Mouse (Mus musculus) limb, embryonic 14.5 days (tissue): ENCODE results near the gene Ankrd53. TPM values are rescaled to one million over a fixed set of nuclear protein-coding genes. Genes with fewer than 3 reads are reported as not detected.

Experiments used
- ATAC-seq: fragments of 200-750 bp; cut with Nextera tagmentation; 2 replicates; pipeline ENCODE4 v1.8.0; 2017; ENCODE audit warnings: low read depth, moderate number of reproducible peaks, moderate TSS enrichment; ENCODE audit not compliant: low FRiP score
- DNase-seq: peaks from one replicate; pipeline ENCODE4 v3.0.0-alpha.2; 2015; ENCODE audit warnings: low spot score
- H3K27ac ChIP-seq: fragments of 300-500 bp; sonication (generic); replicated peaks from 2 replicates; pipeline ENCODE4 v1.5.1; 2014; ENCODE audit warnings: low read depth, mild to moderate bottlenecking, low read length, moderate library complexity, mixed read lengths
- H3K27me3 ChIP-seq: fragments of 300-500 bp; sonication (generic); 2 replicates; pipeline ENCODE4 v1.6.1; 2014; ENCODE audit warnings: low read length, mixed read lengths; ENCODE audit not compliant: control insufficient read depth, insufficient read depth
- H3K36me3 ChIP-seq: fragments of 300-500 bp; sonication (generic); 2 replicates; pipeline ENCODE4 v1.6.1; 2014; ENCODE audit warnings: mild to moderate bottlenecking, low read length, moderate library complexity, mixed read lengths; ENCODE audit not compliant: control insufficient read depth, insufficient read depth
- H3K4me1 ChIP-seq: fragments of 300-500 bp; sonication (generic); 2 replicates; pipeline ENCODE4 v1.6.1; 2014; ENCODE audit warnings: antibody characterized with exemption, low read length, mixed read lengths; ENCODE audit not compliant: control insufficient read depth, insufficient read depth
- H3K4me2 ChIP-seq: fragments of 300-500 bp; sonication (generic); replicated peaks from 2 replicates; pipeline ENCODE4 v1.6.1; 2014; ENCODE audit warnings: low read depth, mild to moderate bottlenecking, low read length, moderate library complexity; ENCODE audit not compliant: severe bottlenecking
- H3K4me3 ChIP-seq: fragments of 300-500 bp; sonication (generic); replicated peaks from 2 replicates; pipeline ENCODE4 v1.5.1; 2014; ENCODE audit warnings: low read length
- H3K9ac ChIP-seq: fragments of 300-500 bp; sonication (generic); 2 replicates; pipeline ENCODE4 v1.6.1; 2014; ENCODE audit warnings: mild to moderate bottlenecking, low read depth, low read length, moderate library complexity; ENCODE audit not compliant: severe bottlenecking
- H3K9me3 ChIP-seq: fragments of 300-500 bp; sonication (generic); 2 replicates; pipeline ENCODE4 v1.6.1; 2016; ENCODE audit warnings: low read length; ENCODE audit not compliant: control insufficient read depth
- POLR2A ChIP-seq: fragments of 200-500 bp; IDR thresholded peaks from 2 replicates; pipeline ENCODE4 v1.8.0; 2012; ENCODE audit warnings: inconsistent platforms, mild to moderate bottlenecking, moderate library complexity, borderline replicate concordance; ENCODE audit not compliant: insufficient read depth, insufficient read length; ENCODE audit errors: extremely low read depth
- WGBS: fragments of 180-500 bp; shearing (Covaris S2); extraction: QIAGEN DNeasy Blood & Tissue Kit; methylation state at CpG from one replicate; pipeline ENCODE4 v1.1.7; 2014; 5-methylcytosine and 5-hydroxymethylcytosine counted together
- polyA plus RNA-seq, 2 experiments: library from polyadenylated mRNA; depleted of rRNA in 1 of 2; stranded (reverse) in 1 of 2; unstranded in 1 of 2; fragments of >200 nt; fragmentation: Nextera tagmentation in 1 of 2; extraction: Ambion mirVana in 1 of 2; gene quantifications; 2 replicates each; pipeline versions ENCODE4 v1.2.1 to v1.2.3; 2012 to 2014

Gene Ankrd53
- polyA plus RNA-seq, 2 experiments, result not detected

- Histone ChIP-seq H3K9me3 (no peaks in the 10 kb centered on the region), H3K27me3 (no peaks in the 10 kb centered on the region), H3K4me3 (no peak overlapping the region), H3K4me2 (no peak overlapping the region), H3K27ac (no peak overlapping the region), H3K4me1 (no peaks in the 10 kb centered on the region), H3K36me3 (peaks cover 52% of the 10 kb centered on the region), H3K9ac (no peak overlapping the region)
- no peak for ATAC-seq
- DNase-seq, result no peak
- 82% methylated on average over 5 of the region's 5 CpGs for WGBS
- no peak for TF ChIP-seq POLR2A
Observed at GRCm38 (mm10) chr6:83768485-83768884, 6.0 kb downstream of the Ankrd53 start.

GRCm38 (mm10) chr6:83774126-83774525, 11.7 kb downstream of the Ankrd53 start:
- DNase-seq (no peak), ATAC-seq (no peak)
- H3K27ac ChIP-seq, result no peak overlapping the region
- H3K27me3 ChIP-seq, result no peaks in the 10 kb centered on the region
- peak overlapping the region; percentile 88 for H3K4me2 ChIP-seq
- peaks cover 13% of the 10 kb centered on the region for H3K4me1 ChIP-seq
- H3K36me3 ChIP-seq, result peaks cover 41% of the 10 kb centered on the region
- H3K9ac ChIP-seq, result peak overlapping the region; percentile 93
- TF ChIP-seq POLR2A, result no peak
- WGBS, result 56% methylated on average over 8 of the region's 9 CpGs
- H3K4me3 ChIP-seq, result peak overlapping the region; percentile 92
- no peaks in the 10 kb centered on the region for H3K9me3 ChIP-seq

- peak; percentile 13; the same call in 1 of the 2 replicates for ATAC-seq
- DNase-seq, result no peak
Observed at GRCm38 (mm10) chr6:83774781-83775563, 12.5 kb downstream of the Ankrd53 start.

GRCm38 (mm10) chr6:83775638-83776293, 13.3 kb downstream of the Ankrd53 start, which contains the start of gene Tex261:
TSS of gene Tex261 (minus strand) at chr6:83775813.
- peak; percentile 95; the same call in 1 of the 2 replicates for TF ChIP-seq POLR2A
- Histone ChIP-seq H3K27ac (peak within 1 kb of the TSS; percentile 76), H3K27me3 (no peaks in the 10 kb centered on the region)

More at GRCm38 (mm10) chr6:83774781-83775563, 12.5 kb downstream of the Ankrd53 start:
- TF ChIP-seq POLR2A, result no peak
- H3K27ac ChIP-seq, result peak overlapping the region; percentile 76; the same call in 1 of the 2 replicates
- 1% methylated on average over 11 of the region's 14 CpGs for WGBS
- peaks cover 32% of the 10 kb centered on the region for H3K36me3 ChIP-seq
- H3K27me3 ChIP-seq, result no peaks in the 10 kb centered on the region
- H3K4me3 ChIP-seq, result peak overlapping the region; percentile 92
- H3K4me2 ChIP-seq, result peak overlapping the region; percentile 88
- H3K9me3 ChIP-seq, result no peaks in the 10 kb centered on the region
- peaks cover 13% of the 10 kb centered on the region for H3K4me1 ChIP-seq
- peak overlapping the region; percentile 93 for H3K9ac ChIP-seq

GRCm38 (mm10) chr6:83778306-83778705, 15.9 kb downstream of the Ankrd53 start:
- Histone ChIP-seq H3K27ac (no peak overlapping the region), H3K36me3 (0 out of 2 replicates have a peak, but pooled peaks cover 4% of the 10 kb centered on the region), H3K9ac (no peak overlapping the region), H3K9me3 (no peaks in the 10 kb centered on the region), H3K4me3 (no peak overlapping the region), H3K4me1 (peaks cover 13% of the 10 kb centered on the region), H3K4me2 (no peak overlapping the region), H3K27me3 (no peaks in the 10 kb centered on the region)
- no peak for TF ChIP-seq POLR2A
- 78% methylated on average over 7 of the region's 7 CpGs for WGBS
- no peak for ATAC-seq
- DNase-seq, result no peak

More at GRCm38 (mm10) chr6:83775638-83776293, 13.3 kb downstream of the Ankrd53 start, which contains the start of gene Tex261:
- H3K4me3 ChIP-seq, result peak within 1 kb of the TSS; percentile 92
- DNase-seq, result peak; percentile 92
- peak within 1 kb of the TSS; percentile 88 for H3K4me2 ChIP-seq
- peak; percentile 96 for ATAC-seq
- H3K9me3 ChIP-seq, result no peaks in the 10 kb centered on the region
- H3K4me1 ChIP-seq, result peaks cover 13% of the 10 kb centered on the region
- whole genome bisulfite sequencing, result under 1% methylated on average over 38 of the region's 45 CpGs
- H3K9ac ChIP-seq, result peak within 1 kb of the TSS; percentile 93
- peaks cover 29% of the 10 kb centered on the region for H3K36me3 ChIP-seq
